Mouse (Mus musculus) limb, embryonic 15.5 days (tissue): ENCODE results near the gene Anxa9. TPM values are rescaled to one million over a fixed set of nuclear protein-coding genes. Genes with fewer than 3 reads are reported as not detected.
A peak's percentile ranks its signal among the peaks of the same experiment; 100 is the strongest.

ENCODE experiments used
- ATAC-seq: fragments of 200-750 bp; cut with Nextera tagmentation; 2 replicates; pipeline ENCODE4 v1.8.0; 2017; ENCODE audit warnings: low read depth, moderate TSS enrichment; ENCODE audit not compliant: insufficient number of reproducible peaks, low FRiP score, low TSS enrichment
- H3K27ac ChIP-seq: fragments of 300-500 bp; sonication (generic); 2 replicates; pipeline ENCODE4 v1.5.1; 2015; ENCODE audit warnings: moderate library complexity, mild to moderate bottlenecking, inconsistent platforms
- H3K27me3 ChIP-seq: fragments of 300-500 bp; sonication (generic); 2 replicates; pipeline ENCODE4 v1.6.1; 2015; ENCODE audit warnings: inconsistent platforms
- H3K36me3 ChIP-seq: fragments of 300-500 bp; sonication (generic); 2 replicates; pipeline ENCODE4 v1.6.1; 2015; ENCODE audit warnings: inconsistent platforms
- H3K4me1 ChIP-seq: fragments of 300-500 bp; sonication (generic); 2 replicates; pipeline ENCODE4 v1.6.1; 2015; ENCODE audit warnings: inconsistent platforms
- H3K4me2 ChIP-seq: fragments of 300-500 bp; sonication (generic); 2 replicates; pipeline ENCODE4 v1.6.1; 2015; ENCODE audit warnings: mild to moderate bottlenecking, inconsistent platforms
- H3K4me3 ChIP-seq: fragments of 300-500 bp; sonication (generic); 2 replicates; pipeline ENCODE4 v1.5.1; 2015; ENCODE audit warnings: mild to moderate bottlenecking, inconsistent platforms
- H3K9ac ChIP-seq: fragments of 300-500 bp; sonication (generic); 2 replicates; pipeline ENCODE4 v1.6.1; 2015; ENCODE audit warnings: inconsistent platforms
- H3K9me3 ChIP-seq: fragments of 300-500 bp; sonication (generic); 2 replicates; pipeline ENCODE4 v1.6.1; 2016; ENCODE audit warnings: inconsistent platforms
- WGBS: fragments of 180-500 bp; shearing (Covaris S2); methylation state at CpG from one replicate; pipeline ENCODE4 v1.1.7; 2015; 5-methylcytosine and 5-hydroxymethylcytosine counted together
- polyA plus RNA-seq: library from polyadenylated mRNA; unstranded; fragments of >200 nt; fragmentation: Nextera tagmentation; extraction: Ambion mirVana; gene quantifications from 2 replicates; pipeline ENCODE4 v1.2.1, GENCODE M21; 2015

Gene Anxa9
- polyA plus RNA-seq, 1 experiment from 2014 or later: 12.5 TPM

GRCm38 (mm10) chr3:95281216-95282126, 25.5 kb downstream of the Anxa9 start, which contains the start of the genes Mindy1 and Prune1:
Gene Mindy1, plus strand, starts transcription at chr3:95281345.
Gene Prune1, minus strand, starts transcription at chr3:95282076.
- Histone ChIP-seq H3K27me3 (no peaks in the 10 kb centered on the region), H3K4me1 (peaks cover 24% of the 10 kb centered on the region), H3K9ac (peak within 1 kb of the TSS; percentile 85), H3K4me3 (peak within 1 kb of the TSS; percentile 64), H3K9me3 (no peaks in the 10 kb centered on the region), H3K36me3 (no peaks in the 10 kb centered on the region), H3K4me2 (peak within 1 kb of the TSS; percentile 74), H3K27ac (peak within 1 kb of the TSS; percentile 94)
- under 1% methylated on average over 53 of the region's 53 CpGs for WGBS
- ATAC-seq: peak; percentile 90

- peak overlapping the region; percentile 69 for H3K9ac ChIP-seq
- peaks cover 24% of the 10 kb centered on the region for H3K4me1 ChIP-seq
- 11% methylated on average over 8 of the region's 8 CpGs for WGBS
- H3K4me3 ChIP-seq: peak overlapping the region; percentile 64
- no peaks in the 10 kb centered on the region for H3K36me3 ChIP-seq
- no peaks in the 10 kb centered on the region for H3K9me3 ChIP-seq
- peak overlapping the region; percentile 94 for H3K27ac ChIP-seq
- no peaks in the 10 kb centered on the region for H3K27me3 ChIP-seq
- H3K4me2 ChIP-seq: peak overlapping the region; percentile 74
- no peak for ATAC-seq
Observed at GRCm38 (mm10) chr3:95280747-95281146, 26.2 kb downstream of the Anxa9 start.

GRCm38 (mm10) chr3:95277149-95277551, 29.8 kb downstream of the Anxa9 start:
- Histone ChIP-seq H3K27me3 (no peaks in the 10 kb centered on the region), H3K9me3 (no peaks in the 10 kb centered on the region), H3K4me2 (no peak overlapping the region), H3K36me3 (no peaks in the 10 kb centered on the region), H3K4me1 (peaks cover 11% of the 10 kb centered on the region; the same call in 1 of the 2 replicates), H3K4me3 (no peak overlapping the region), H3K27ac (0 out of 2 replicates have a peak overlapping the region, but pooled peaks have one; percentile 17), H3K9ac (no peak overlapping the region)
- ATAC-seq: no peak
- WGBS: 88% methylated on average over 1 of the region's 1 CpGs

GRCm38 (mm10) chr3:95276428-95276934, 30.5 kb downstream of the Anxa9 start:
- Histone ChIP-seq H3K27me3 (no peaks in the 10 kb centered on the region), H3K27ac (no peak overlapping the region), H3K4me3 (no peak overlapping the region), H3K9me3 (no peaks in the 10 kb centered on the region), H3K9ac (no peak overlapping the region), H3K36me3 (no peaks in the 10 kb centered on the region), H3K4me1 (peaks cover 11% of the 10 kb centered on the region; the same call in 1 of the 2 replicates), H3K4me2 (no peak overlapping the region)
- 79% methylated on average over 5 of the region's 5 CpGs for WGBS
- no peak for ATAC-seq

- 66% methylated on average over 6 of the region's 6 CpGs for WGBS
Observed at GRCm38 (mm10) chr3:95275161-95275560, 31.8 kb downstream of the Anxa9 start.

GRCm38 (mm10) chr3:95274453-95274852, 32.5 kb downstream of the Anxa9 start:
- Histone ChIP-seq H3K4me2 (no peak overlapping the region), H3K4me3 (no peak overlapping the region), H3K27ac (no peak overlapping the region), H3K4me1 (peaks cover 4% of the 10 kb centered on the region; the same call in 1 of the 2 replicates), H3K36me3 (peaks cover 4% of the 10 kb centered on the region; the same call in 1 of the 2 replicates), H3K9me3 (no peaks in the 10 kb centered on the region), H3K27me3 (no peaks in the 10 kb centered on the region), H3K9ac (no peak overlapping the region)
- WGBS: 87% methylated on average over 4 of the region's 4 CpGs
- no peak for ATAC-seq

More at GRCm38 (mm10) chr3:95275161-95275560, 31.8 kb downstream of the Anxa9 start:
- Histone ChIP-seq H3K9me3 (no peaks in the 10 kb centered on the region), H3K4me3 (no peak overlapping the region), H3K27ac (0 out of 2 replicates have a peak overlapping the region, but pooled peaks have one; percentile 24), H3K9ac (no peak overlapping the region), H3K36me3 (no peaks in the 10 kb centered on the region), H3K4me1 (peaks cover 6% of the 10 kb centered on the region; the same call in 1 of the 2 replicates), H3K4me2 (no peak overlapping the region), H3K27me3 (no peaks in the 10 kb centered on the region)
- no peak for ATAC-seq

GRCm38 (mm10) chr3:95273471-95273870, 33.5 kb downstream of the Anxa9 start:
- H3K36me3 ChIP-seq: peaks cover 7% of the 10 kb centered on the region
- 91% methylated on average over 5 of the region's 5 CpGs for WGBS
- no peak overlapping the region for H3K4me2 ChIP-seq
- no peak for ATAC-seq
- no peak overlapping the region for H3K27ac ChIP-seq
- H3K9ac ChIP-seq: no peak overlapping the region
- H3K27me3 ChIP-seq: no peaks in the 10 kb centered on the region
- H3K4me3 ChIP-seq: no peak overlapping the region
- peaks cover 4% of the 10 kb centered on the region; the same call in 1 of the 2 replicates for H3K4me1 ChIP-seq
- H3K9me3 ChIP-seq: no peaks in the 10 kb centered on the region

GRCm38 (mm10) chr3:95270766-95271364, 36.1 kb downstream of the Anxa9 start:
- 85% methylated on average over 12 of the region's 12 CpGs for WGBS
- no peak overlapping the region for H3K9ac ChIP-seq
- peaks cover 31% of the 10 kb centered on the region for H3K36me3 ChIP-seq
- H3K27ac ChIP-seq: no peak overlapping the region
- H3K4me2 ChIP-seq: no peak overlapping the region
- ATAC-seq: no peak
- no peak overlapping the region for H3K4me3 ChIP-seq
- H3K27me3 ChIP-seq: no peaks in the 10 kb centered on the region
- H3K9me3 ChIP-seq: no peaks in the 10 kb centered on the region
- peaks cover 4% of the 10 kb centered on the region; the same call in 1 of the 2 replicates for H3K4me1 ChIP-seq

GRCm38 (mm10) chr3:95269789-95270188, 37.2 kb downstream of the Anxa9 start:
- no peak overlapping the region for H3K9ac ChIP-seq
- no peaks in the 10 kb centered on the region for H3K9me3 ChIP-seq
- peaks cover 35% of the 10 kb centered on the region for H3K36me3 ChIP-seq
- H3K4me2 ChIP-seq: no peak overlapping the region
- H3K4me3 ChIP-seq: no peak overlapping the region
- no peaks in the 10 kb centered on the region for H3K4me1 ChIP-seq
- WGBS: 89% methylated on average over 5 of the region's 5 CpGs
- no peak overlapping the region for H3K27ac ChIP-seq
- H3K27me3 ChIP-seq: no peaks in the 10 kb centered on the region
- ATAC-seq: no peak

GRCm38 (mm10) chr3:95267855-95268254, 39.1 kb downstream of the Anxa9 start:
- Histone ChIP-seq H3K27ac (no peak overlapping the region), H3K4me2 (no peak overlapping the region), H3K9me3 (no peaks in the 10 kb centered on the region), H3K9ac (no peak overlapping the region), H3K4me1 (no peaks in the 10 kb centered on the region), H3K4me3 (no peak overlapping the region), H3K27me3 (no peaks in the 10 kb centered on the region), H3K36me3 (peaks cover 51% of the 10 kb centered on the region)
- ATAC-seq: no peak

GRCm38 (mm10) chr3:95266052-95266451, 40.9 kb downstream of the Anxa9 start:
- Histone ChIP-seq H3K9me3 (no peaks in the 10 kb centered on the region), H3K4me1 (no peaks in the 10 kb centered on the region), H3K27ac (no peak overlapping the region), H3K36me3 (peaks cover 63% of the 10 kb centered on the region), H3K27me3 (no peaks in the 10 kb centered on the region), H3K9ac (no peak overlapping the region), H3K4me3 (no peak overlapping the region), H3K4me2 (no peak overlapping the region)
- WGBS: 95% methylated on average over 3 of the region's 3 CpGs
- no peak for ATAC-seq

GRCm38 (mm10) chr3:95264724-95265123, 42.3 kb downstream of the Anxa9 start:
- H3K27ac ChIP-seq: no peak overlapping the region
- no peak overlapping the region for H3K9ac ChIP-seq
- H3K36me3 ChIP-seq: peaks cover 69% of the 10 kb centered on the region
- H3K4me3 ChIP-seq: no peak overlapping the region
- no peak overlapping the region for H3K4me2 ChIP-seq
- no peaks in the 10 kb centered on the region for H3K9me3 ChIP-seq
- no peaks in the 10 kb centered on the region for H3K4me1 ChIP-seq
- H3K27me3 ChIP-seq: no peaks in the 10 kb centered on the region
- ATAC-seq: no peak
- WGBS: 71% methylated on average over 1 of the region's 1 CpGs
